14 mouse cellular contexts compared by ENCODE assay signal in genomic region chr4:10727894-10728293, GRCm38 (mm10).
DNase-seq lines count a peak whose midpoint lies in the region; ATAC-seq and TF ChIP-seq lines count a peak whose summit lies in the region.
"Had no signal": no experiment of that assay in that cellular context is flagged by ENCODE, and none has a peak within 500 bp of the region (broad histone marks: within the 10 kb centered on the region; RNA-seq: fewer than 3 reads in every experiment).

No protein-coding gene starts in this region.

- H3K4me2 ChIP-seq in forebrain, embryonic 16.5 days (ENCODE audit: low read length) = no peak overlapping the region
- H3K4me2 ChIP-seq in forebrain, embryonic 11.5 days (ENCODE audit: low read depth, low read length, severe bottlenecking) = no peak overlapping the region
- no peak overlapping the region for H3K4me2 ChIP-seq in midbrain, postnatal 0 days (ENCODE audit: low read depth, low read length, poor library complexity, severe bottlenecking)
- H3K4me2 ChIP-seq in midbrain, embryonic 11.5 days = no peak overlapping the region
- no peak overlapping the region for H3K4me2 ChIP-seq in limb, embryonic 14.5 days (replicated peaks; ENCODE audit: low read depth, low read length, severe bottlenecking)
- H3K4me2 ChIP-seq: embryonic facial prominence, embryonic 12.5 days; hindbrain, embryonic 15.5 days; liver, embryonic 11.5 days; midbrain, embryonic 12.5 days had no signal

- H3K9me3 ChIP-seq in forebrain, embryonic 16.5 days (ENCODE audit: control insufficient read depth, low read length) = no peaks in the 10 kb centered on the region
- no peaks in the 10 kb centered on the region for H3K9me3 ChIP-seq in forebrain, embryonic 11.5 days (ENCODE audit: control insufficient read depth, low read length)
- H3K9me3 ChIP-seq in midbrain, postnatal 0 days (ENCODE audit: low read length) = no peaks in the 10 kb centered on the region
- no peaks in the 10 kb centered on the region for H3K9me3 ChIP-seq in midbrain, embryonic 11.5 days (ENCODE audit: control insufficient read depth, low read length)
- no peaks in the 10 kb centered on the region for H3K9me3 ChIP-seq in limb, embryonic 14.5 days (ENCODE audit: control insufficient read depth, low read length)
- H3K9me3 ChIP-seq: embryonic facial prominence, embryonic 12.5 days; hindbrain, embryonic 15.5 days; midbrain, embryonic 12.5 days had no signal

- TF ChIP-seq CTCF in midbrain, postnatal 0 days (IDR thresholded peaks at IDR 0.05) = no peak

- intact Hi-C loops in heart, postnatal 10 days (cut with DNase I) = no loop called here

- peak; percentile 38 for ATAC-seq in forebrain, embryonic 16.5 days
- ATAC-seq in forebrain, embryonic 11.5 days (replicated peaks; ENCODE audit: low FRiP score) = no peak
- ATAC-seq in midbrain, postnatal 0 days (ENCODE audit: low FRiP score) = no peak
- ATAC-seq in midbrain, embryonic 11.5 days (ENCODE audit: low FRiP score) = no peak
- peak; percentile 55 for ATAC-seq in limb, embryonic 14.5 days (ENCODE audit: low FRiP score, low read depth)

- H3K27me3 ChIP-seq in forebrain, embryonic 16.5 days (replicated peaks; ENCODE audit: control insufficient read depth, insufficient read depth, low read length) = no peaks in the 10 kb centered on the region
- no peaks in the 10 kb centered on the region for H3K27me3 ChIP-seq in forebrain, embryonic 11.5 days (ENCODE audit: control insufficient read depth, insufficient read depth, low read length)
- no peaks in the 10 kb centered on the region for H3K27me3 ChIP-seq in midbrain, postnatal 0 days (ENCODE audit: insufficient read depth, low read length)
- H3K27me3 ChIP-seq in midbrain, embryonic 11.5 days (ENCODE audit: control insufficient read depth, insufficient read depth, low read length) = no peaks in the 10 kb centered on the region
- no peaks in the 10 kb centered on the region for H3K27me3 ChIP-seq in limb, embryonic 14.5 days (ENCODE audit: control insufficient read depth, insufficient read depth, low read length)
- H3K27me3 ChIP-seq: embryonic facial prominence, embryonic 12.5 days; hindbrain, embryonic 15.5 days; midbrain, embryonic 12.5 days had no signal

- no peak overlapping the region for H3K4me3 ChIP-seq in forebrain, embryonic 16.5 days (replicated peaks; ENCODE audit: low read length)
- no peak overlapping the region for H3K4me3 ChIP-seq in forebrain, embryonic 11.5 days (ENCODE audit: low read depth, low read length)
- H3K4me3 ChIP-seq in midbrain, postnatal 0 days (ENCODE audit: low read depth, low read length) = no peak overlapping the region
- no peak overlapping the region for H3K4me3 ChIP-seq in midbrain, embryonic 11.5 days (ENCODE audit: low read depth, low read length)
- no peak overlapping the region for H3K4me3 ChIP-seq in limb, embryonic 14.5 days (replicated peaks; ENCODE audit: low read length)
- H3K4me3 ChIP-seq: embryonic facial prominence, embryonic 12.5 days; hindbrain, embryonic 15.5 days; midbrain, embryonic 12.5 days had no signal

- H3K36me3 ChIP-seq in forebrain, embryonic 16.5 days (ENCODE audit: control insufficient read depth, insufficient read depth) = no peaks in the 10 kb centered on the region
- H3K36me3 ChIP-seq in forebrain, embryonic 11.5 days (ENCODE audit: control insufficient read depth, insufficient read depth, low read length) = no peaks in the 10 kb centered on the region
- no peaks in the 10 kb centered on the region for H3K36me3 ChIP-seq in midbrain, postnatal 0 days (ENCODE audit: insufficient read depth, low read length)
- H3K36me3 ChIP-seq in midbrain, embryonic 11.5 days (ENCODE audit: control insufficient read depth, insufficient read depth, low read length) = no peaks in the 10 kb centered on the region
- H3K36me3 ChIP-seq in limb, embryonic 14.5 days (ENCODE audit: control insufficient read depth, insufficient read depth, low read length) = no peaks in the 10 kb centered on the region
- H3K36me3 ChIP-seq: embryonic facial prominence, embryonic 12.5 days; hindbrain, embryonic 15.5 days; midbrain, embryonic 12.5 days had no signal

- no peak overlapping the region for H3K27ac ChIP-seq in forebrain, embryonic 16.5 days (ENCODE audit: low read length)
- no peak overlapping the region for H3K27ac ChIP-seq in forebrain, embryonic 11.5 days (ENCODE audit: low read depth, low read length)
- H3K27ac ChIP-seq in midbrain, postnatal 0 days (ENCODE audit: low read depth, low read length) = no peak overlapping the region
- no peak overlapping the region for H3K27ac ChIP-seq in midbrain, embryonic 11.5 days (ENCODE audit: low read depth, low read length)
- no peak overlapping the region for H3K27ac ChIP-seq in limb, embryonic 14.5 days (replicated peaks; ENCODE audit: low read depth, low read length)
- H3K27ac ChIP-seq: embryonic facial prominence, embryonic 12.5 days; hindbrain, embryonic 15.5 days; midbrain, embryonic 12.5 days had no signal

- no peak for TF ChIP-seq POLR2A in limb, embryonic 14.5 days (IDR thresholded peaks at IDR 0.05; ENCODE audit: borderline replicate concordance, extremely low read depth, insufficient read depth, insufficient read length)

- no peak for DNase-seq in forebrain, embryonic 11.5 days (ENCODE audit: low spot score)
- DNase-seq in heart, postnatal 4 days = peak; percentile 19
- DNase-seq in heart, postnatal 10 days = no peak
- peak; percentile 22 for DNase-seq in midbrain, postnatal 0 days (ENCODE audit: low spot score)
- DNase-seq in midbrain, embryonic 11.5 days (ENCODE audit: low spot score, missing footprints) = no peak
- DNase-seq in limb, embryonic 14.5 days (ENCODE audit: low spot score) = peak; percentile 47
- DNase-seq in lung, postnatal 14 days = no peak
- DNase-seq: adrenal gland, adult 8-10 months; right cerebral cortex, postnatal 25 days had no signal

- 65% methylated on average over 3 of the region's 3 CpGs for WGBS in forebrain, embryonic 16.5 days
- WGBS in forebrain, embryonic 11.5 days = 85% methylated on average over 3 of the region's 3 CpGs
- WGBS in midbrain, postnatal 0 days = 76% methylated on average over 3 of the region's 3 CpGs
- WGBS in midbrain, embryonic 11.5 days = 86% methylated on average over 3 of the region's 3 CpGs
- WGBS in limb, embryonic 14.5 days = 36% methylated on average over 3 of the region's 3 CpGs

- no peak overlapping the region for H3K9ac ChIP-seq in forebrain, embryonic 16.5 days (replicated peaks; ENCODE audit: low read depth, low read length)
- H3K9ac ChIP-seq in forebrain, embryonic 11.5 days (ENCODE audit: low read length) = no peak overlapping the region
- no peak overlapping the region for H3K9ac ChIP-seq in midbrain, postnatal 0 days (replicated peaks; ENCODE audit: low read length, poor library complexity, severe bottlenecking)
- no peak overlapping the region for H3K9ac ChIP-seq in midbrain, embryonic 11.5 days (ENCODE audit: low read length)
- no peak overlapping the region for H3K9ac ChIP-seq in limb, embryonic 14.5 days (ENCODE audit: low read depth, low read length, severe bottlenecking)
- H3K9ac ChIP-seq: embryonic facial prominence, embryonic 12.5 days; hindbrain, embryonic 15.5 days; midbrain, embryonic 12.5 days had no signal

- no peaks in the 10 kb centered on the region for H3K4me1 ChIP-seq in forebrain, embryonic 16.5 days (replicated peaks; ENCODE audit: control insufficient read depth, insufficient read depth, low read length)
- H3K4me1 ChIP-seq in forebrain, embryonic 11.5 days (replicated peaks; ENCODE audit: control insufficient read depth, insufficient read depth, low read length) = no peaks in the 10 kb centered on the region
- H3K4me1 ChIP-seq in midbrain, postnatal 0 days (ENCODE audit: insufficient read depth, low read length) = no peaks in the 10 kb centered on the region
- no peaks in the 10 kb centered on the region for H3K4me1 ChIP-seq in midbrain, embryonic 11.5 days (ENCODE audit: control insufficient read depth, insufficient read depth, low read length)
- H3K4me1 ChIP-seq in limb, embryonic 14.5 days (ENCODE audit: control insufficient read depth, insufficient read depth, low read length) = 0 out of 2 replicates have a peak, but pooled peaks cover 3% of the 10 kb centered on the region
- H3K4me1 ChIP-seq: embryonic facial prominence, embryonic 12.5 days; hindbrain, embryonic 15.5 days; midbrain, embryonic 12.5 days had no signal

Comparison
In these comparisons a context has a peak if more than half of its experiments do, and no peak if none do; other contexts are left out.
1. ATAC-seq: peak in forebrain, embryonic 16.5 days (single experiment) and limb, embryonic 14.5 days (single experiment); none in forebrain, embryonic 11.5 days (single experiment), midbrain, postnatal 0 days (single experiment) and midbrain, embryonic 11.5 days (single experiment).
2. DNase-seq: peak in heart, postnatal 4 days (single experiment), midbrain, postnatal 0 days (single experiment) and limb, embryonic 14.5 days (single experiment); none in forebrain, embryonic 11.5 days (single experiment), heart, postnatal 10 days (0 of 2), midbrain, embryonic 11.5 days (single experiment) and lung, postnatal 14 days (single experiment).